In genomic region chr11:3697441-3697840, GRCm38 (mm10) we compare ENCODE assay signal across 20 mouse cellular contexts. TPM values are rescaled to one million over a fixed set of nuclear protein-coding genes. Genes with fewer than 3 reads are reported as not detected.
A peak's percentile ranks its signal among the peaks of the same experiment; 100 is the strongest.
DNase-seq lines count a peak whose midpoint lies in the region; ATAC-seq and TF ChIP-seq lines count a peak whose summit lies in the region.
"Had no signal": no experiment of that assay in that cellular context is flagged by ENCODE, and none has a peak within 500 bp of the region (broad histone marks: within the 10 kb centered on the region; RNA-seq: fewer than 3 reads in every experiment).

No protein-coding gene starts in this region.

- peak; percentile 24 for DNase-seq in forebrain, embryonic 14.5 days (ENCODE audit: low spot score)
- no peak for DNase-seq in layer of hippocampus, adult 2 months (ENCODE audit: low spot score in 2 of 2)
- no peak for DNase-seq in layer of hippocampus, postnatal 36 days
- DNase-seq in 416B (ENCODE audit: low read depth) (peak; percentile 57), ZHBTc4 (ENCODE audit: low read depth, low spot score) (peak; percentile 35)
- no peak for DNase-seq in layer of hippocampus, adult 9-10 months (ENCODE audit: low spot score)
- DNase-seq in cerebellum, postnatal 36 days, result no peak
- DNase-seq: cerebellum, adult 11-12 months; embryo, embryonic 11 days; gastrocnemius, postnatal 25 days; kidney, postnatal 25 days; liver, embryonic 13.5 days; lung, postnatal 36 days; right cerebral cortex, postnatal 25 days had no signal

- no peak overlapping the region for H3K27ac ChIP-seq in forebrain, embryonic 14.5 days (ENCODE audit: low read depth, low read length)
- no peak overlapping the region for H3K27ac ChIP-seq in forebrain, embryonic 12.5 days
- no peak overlapping the region for H3K27ac ChIP-seq in layer of hippocampus, adult 2 months
- H3K27ac ChIP-seq: hindbrain, embryonic 10.5 days; limb, embryonic 10.5 days; liver, embryonic 13.5 days; midbrain, embryonic 15.5 days had no signal

- H3K36me3 ChIP-seq in forebrain, embryonic 14.5 days (ENCODE audit: control insufficient read depth, insufficient read depth, low read length), result peaks cover 16% of the 10 kb centered on the region
- H3K36me3 ChIP-seq in forebrain, embryonic 12.5 days (replicated peaks), result peaks cover 13% of the 10 kb centered on the region
- H3K36me3 ChIP-seq: liver, embryonic 13.5 days; midbrain, embryonic 15.5 days had no signal

- no peaks in the 10 kb centered on the region for H3K4me1 ChIP-seq in forebrain, embryonic 14.5 days (ENCODE audit: control insufficient read depth, insufficient read depth, low read length)
- no peaks in the 10 kb centered on the region for H3K4me1 ChIP-seq in forebrain, embryonic 12.5 days
- H3K4me1 ChIP-seq: heart, embryonic 12.5 days; hindbrain, embryonic 10.5 days; limb, embryonic 10.5 days; liver, embryonic 13.5 days; midbrain, embryonic 15.5 days had no signal

- H3K9ac ChIP-seq in forebrain, embryonic 14.5 days (ENCODE audit: low read length), result no peak overlapping the region
- no peak overlapping the region for H3K9ac ChIP-seq in forebrain, embryonic 12.5 days
- H3K9ac ChIP-seq: heart, embryonic 12.5 days; liver, embryonic 13.5 days; midbrain, embryonic 15.5 days had no signal

- peak; percentile 70 for TF ChIP-seq CTCF in layer of hippocampus, adult 2 months (conservative IDR thresholded peaks at IDR 0.05)

- H3K4me3 ChIP-seq in forebrain, embryonic 14.5 days (ENCODE audit: low read depth, low read length), result no peak overlapping the region
- H3K4me3 ChIP-seq in forebrain, embryonic 12.5 days (replicated peaks), result no peak overlapping the region
- H3K4me3 ChIP-seq in layer of hippocampus, adult 2 months, result no peak overlapping the region
- H3K4me3 ChIP-seq: heart, embryonic 12.5 days; hindbrain, embryonic 10.5 days; limb, embryonic 10.5 days; liver, embryonic 13.5 days; midbrain, embryonic 15.5 days had no signal

- no peaks in the 10 kb centered on the region for H3K27me3 ChIP-seq in forebrain, embryonic 14.5 days (replicated peaks; ENCODE audit: control insufficient read depth, insufficient read depth, low read length)
- H3K27me3 ChIP-seq in forebrain, embryonic 12.5 days, result no peaks in the 10 kb centered on the region
- H3K27me3 ChIP-seq: heart, embryonic 12.5 days; liver, embryonic 13.5 days; midbrain, embryonic 15.5 days had no signal

- H3K4me2 ChIP-seq in forebrain, embryonic 14.5 days (ENCODE audit: low read length), result no peak overlapping the region
- H3K4me2 ChIP-seq in forebrain, embryonic 12.5 days, result no peak overlapping the region
- H3K4me2 ChIP-seq: heart, embryonic 12.5 days; liver, embryonic 13.5 days; midbrain, embryonic 15.5 days had no signal

- no peaks in the 10 kb centered on the region for H3K9me3 ChIP-seq in forebrain, embryonic 14.5 days (replicated peaks; ENCODE audit: control insufficient read depth, low read length)
- no peaks in the 10 kb centered on the region for H3K9me3 ChIP-seq in forebrain, embryonic 12.5 days
- H3K9me3 ChIP-seq: heart, embryonic 12.5 days; hindbrain, embryonic 10.5 days; limb, embryonic 10.5 days; liver, embryonic 13.5 days; midbrain, embryonic 15.5 days had no signal

- no peak for ATAC-seq in forebrain, embryonic 14.5 days
- no peak for ATAC-seq in forebrain, embryonic 12.5 days (ENCODE audit: low FRiP score)
- ATAC-seq: intestine, embryonic 16.5 days; midbrain, embryonic 15.5 days had no signal

- 82% methylated on average over 3 of the region's 3 CpGs for WGBS in forebrain, embryonic 14.5 days
- 85% methylated on average over 3 of the region's 3 CpGs for WGBS in forebrain, embryonic 12.5 days

RNA-seq across cellular contexts. Expression of gene Morc2a, which starts 48.5 kb away (rescaled TPM):
- polyA plus RNA-seq in forebrain, embryonic 14.5 days (2014; fragmentation: Nextera tagmentation; extraction: Ambion mirVana), result 25.1 and 29.8 TPM in 2 replicates
- polyA plus RNA-seq in forebrain, embryonic 12.5 days (2016; fragmentation: Nextera tagmentation; extraction: Ambion mirVana), result 57.1 and 62.4 TPM in 2 replicates
- total RNA-seq in layer of hippocampus, adult 2 months (2021), result 10 to 100 TPM; 41.8 to 42.6 TPM
- total RNA-seq in layer of hippocampus, postnatal 36 days (2021), result 10 to 100 TPM; 44.3 to 47.4 TPM

Comparison
In these comparisons a context has a peak if more than half of its experiments do, and no peak if none do; other contexts are left out.
1. DNase-seq: peak in forebrain, embryonic 14.5 days (single experiment), 416B (single experiment) and ZHBTc4 (single experiment); none in layer of hippocampus, adult 2 months (0 of 2), layer of hippocampus, postnatal 36 days (0 of 2), layer of hippocampus, adult 9-10 months (single experiment) and cerebellum, postnatal 36 days (0 of 2).